Mouse (Mus musculus): ENCODE data around the gene Ctnna2. TPM values are rescaled to one million over a fixed set of nuclear protein-coding genes. Genes with fewer than 3 reads are reported as not detected.

Ctnna2 gene
- total RNA-seq, 2 experiments from 2014 or later: 95.8 to 97.9 TPM

- no peak for DNase-seq (ENCODE audit: extremely low spot score in 1 of 2, low spot score in 1 of 2)
Observed at GRCm38 (mm10) chr6:77013194-77013593, 966.3 kb downstream of the Ctnna2 start.

GRCm38 (mm10) chr6:77011001-77011400 is 968.5 kb downstream of the Ctnna2 start:
- peak in 1 of 2 experiments; percentile 19 for DNase-seq (ENCODE audit: extremely low spot score in 1 of 2, low spot score in 1 of 2)

DNA sequence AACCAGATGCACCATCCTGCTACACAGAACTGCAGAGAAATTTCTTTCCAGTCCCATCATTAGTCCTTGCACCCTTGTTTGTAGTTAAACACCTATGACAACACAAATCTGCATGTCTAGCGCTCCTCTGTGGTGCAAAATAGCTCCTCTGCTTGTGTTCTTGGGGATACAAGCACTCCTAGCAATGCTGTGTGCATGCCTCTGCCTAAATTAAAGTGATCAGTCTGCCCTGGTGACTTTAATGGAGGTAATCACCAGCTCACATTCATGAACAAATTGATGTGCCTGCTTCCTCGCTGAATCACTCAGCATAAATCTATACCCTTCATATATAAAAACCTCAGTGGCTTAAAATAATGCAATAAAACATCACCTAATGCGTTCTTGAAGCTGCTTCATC is 987.4 kb downstream of the Ctnna2 start:
- no peak for DNase-seq (ENCODE audit: extremely low spot score in 1 of 2, low spot score in 1 of 2)

DNA sequence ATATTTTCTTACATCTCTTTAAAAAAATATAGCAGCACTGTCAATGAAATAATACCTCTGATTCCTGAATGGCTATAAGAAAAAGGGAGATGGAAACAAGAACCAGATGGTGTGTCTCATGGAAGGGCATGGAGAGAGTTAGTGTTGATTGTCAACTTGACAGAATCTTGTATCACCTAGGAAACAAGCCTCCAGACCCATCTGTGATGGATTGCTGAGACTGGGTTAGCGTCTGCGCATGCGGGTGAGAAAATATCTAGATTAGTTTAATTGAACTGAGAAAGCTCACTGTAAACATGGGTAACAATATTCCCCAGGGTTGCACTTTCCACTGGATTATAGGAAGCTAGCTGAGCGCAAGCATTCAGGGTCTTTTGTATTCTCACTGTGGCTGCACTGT is 994.7 kb downstream of the Ctnna2 start:
- DNase-seq (ENCODE audit: extremely low spot score in 1 of 2, low spot score in 1 of 2): peak in 1 of 2 experiments; percentile 36

DNA sequence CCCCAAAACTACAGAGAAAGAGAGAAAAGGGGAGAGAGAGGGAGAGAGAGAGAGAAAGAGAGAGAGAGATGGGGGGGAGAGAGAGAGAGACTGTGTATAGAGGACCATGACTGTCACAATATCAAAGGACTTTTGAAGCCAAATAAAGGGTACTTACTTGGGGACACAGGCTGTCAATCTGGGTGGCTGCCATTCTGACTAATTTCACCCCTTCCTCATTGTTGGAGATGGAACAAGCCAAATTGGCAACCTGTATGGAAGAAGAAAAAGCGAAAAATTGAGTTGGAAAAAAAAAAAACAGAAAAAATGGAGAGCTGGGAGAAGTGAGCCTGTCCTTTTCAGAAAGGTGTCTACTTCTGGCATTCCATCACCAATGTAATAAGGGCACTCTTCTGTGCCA is 997.8 kb downstream of the Ctnna2 start:
- DNase-seq (ENCODE audit: extremely low spot score in 1 of 2, low spot score in 1 of 2): no peak

- DNase-seq (ENCODE audit: extremely low spot score in 1 of 2, low spot score in 1 of 2): no peak
Observed at GRCm38 (mm10) chr6:76979247-76979850, 1000.1 kb downstream of the Ctnna2 start.

- peak; percentile 26 to 31 for DNase-seq (ENCODE audit: extremely low spot score in 1 of 2, low spot score in 1 of 2)
Observed at GRCm38 (mm10) chr6:76977817-76978216, 1001.7 kb downstream of the Ctnna2 start.

- DNase-seq (ENCODE audit: extremely low spot score in 1 of 2, low spot score in 1 of 2): no peak
Observed at GRCm38 (mm10) chr6:76974297-76974696, 1005.2 kb downstream of the Ctnna2 start.

- DNase-seq (ENCODE audit: extremely low spot score in 1 of 2, low spot score in 1 of 2): no peak
Observed at GRCm38 (mm10) chr6:76964998-76965432, 1014.5 kb downstream of the Ctnna2 start.

DNA sequence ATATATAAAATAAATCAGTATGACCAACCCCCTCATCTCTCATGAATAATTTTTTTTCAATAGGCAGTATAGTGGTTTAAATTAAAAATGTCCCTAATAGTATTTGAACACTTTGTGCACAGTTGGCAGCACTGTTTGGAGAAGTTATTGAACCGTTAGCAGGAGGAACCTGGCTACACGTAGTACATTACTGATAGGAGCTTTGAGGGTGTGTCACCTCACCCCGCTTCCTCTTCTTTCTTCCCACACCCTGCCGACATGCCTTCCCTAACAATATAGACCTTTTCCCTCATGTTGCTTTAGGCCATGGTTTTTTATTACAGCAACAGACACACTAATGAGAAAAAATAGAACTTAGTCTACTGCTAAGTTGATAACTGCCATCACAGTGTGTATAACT is 1071.4 kb downstream of the Ctnna2 start:
- no peak for DNase-seq (ENCODE audit: extremely low spot score in 1 of 2, low spot score in 1 of 2)

- no peak for DNase-seq (ENCODE audit: extremely low spot score in 1 of 2, low spot score in 1 of 2)
Observed at GRCm38 (mm10) chr6:76897156-76897555, 1082.3 kb downstream of the Ctnna2 start.
